Mouse (Mus musculus) midbrain, postnatal 0 days (tissue): ENCODE measurements around the gene Mroh2a. TPM values are rescaled to one million over a fixed set of nuclear protein-coding genes. Genes with fewer than 3 reads are reported as not detected.
"Not testable (repeated sequence)": the region's sequence is repeated elsewhere in the genome, so short reads cannot be mapped to it uniquely, and the experiment has no call there.

Experiments
- ATAC-seq: fragments of 200-750 bp; cut with Nextera tagmentation; 2 replicates; pipeline ENCODE4 v1.8.0; 2017; ENCODE audit warnings: moderate number of reproducible peaks, mild to moderate bottlenecking, moderate TSS enrichment, moderate library complexity; ENCODE audit not compliant: low FRiP score
- DNase-seq: peaks from one replicate; pipeline ENCODE4 v3.0.0-alpha.2; 2015; ENCODE audit warnings: low spot score
- H3K27ac ChIP-seq: fragments of 300-500 bp; sonication (generic); 2 replicates; pipeline ENCODE4 v1.5.1; 2014; ENCODE audit warnings: low read depth, mild to moderate bottlenecking, low read length, mixed read lengths
- H3K27me3 ChIP-seq: fragments of 300-500 bp; sonication (generic); 2 replicates; pipeline ENCODE4 v1.6.1; 2014; ENCODE audit warnings: low read length, control low read depth, mixed read lengths; ENCODE audit not compliant: insufficient read depth
- H3K36me3 ChIP-seq: fragments of 300-500 bp; sonication (generic); 2 replicates; pipeline ENCODE4 v1.6.1; 2014; ENCODE audit warnings: low read length, control low read depth, mixed read lengths; ENCODE audit not compliant: insufficient read depth
- H3K4me1 ChIP-seq: fragments of 300-500 bp; sonication (generic); 2 replicates; pipeline ENCODE4 v1.6.1; 2014; ENCODE audit warnings: mild to moderate bottlenecking, control low read depth, antibody characterized with exemption, low read length, mixed read lengths; ENCODE audit not compliant: insufficient read depth
- H3K4me2 ChIP-seq: fragments of 300-500 bp; sonication (generic); 2 replicates; pipeline ENCODE4 v1.6.1; 2014; ENCODE audit warnings: low read depth, mild to moderate bottlenecking, low read length, mixed read lengths; ENCODE audit not compliant: poor library complexity, severe bottlenecking
- H3K4me3 ChIP-seq: fragments of 300-500 bp; sonication (generic); 2 replicates; pipeline ENCODE4 v1.5.1; 2014; ENCODE audit warnings: low read depth, mild to moderate bottlenecking, low read length, moderate library complexity
- H3K9ac ChIP-seq: fragments of 300-500 bp; sonication (generic); replicated peaks from 2 replicates; pipeline ENCODE4 v1.6.1; 2014; ENCODE audit warnings: mild to moderate bottlenecking, low read length, moderate library complexity, mixed read lengths; ENCODE audit not compliant: poor library complexity, severe bottlenecking
- H3K9me3 ChIP-seq: fragments of 300-500 bp; sonication (generic); 2 replicates; pipeline ENCODE4 v1.6.1; 2016; ENCODE audit warnings: low read length, control low read depth
- CTCF ChIP-seq: IDR thresholded peaks from 2 replicates; pipeline ENCODE4 v1.5.1; 2016; ENCODE audit warnings: antibody characterized with exemption, mild to moderate bottlenecking
- WGBS: fragments of 180-500 bp; shearing (Covaris S2); extraction: QIAGEN DNeasy Blood & Tissue Kit; methylation state at CpG from one replicate; pipeline ENCODE4 v1.1.7; 2014; 5-methylcytosine and 5-hydroxymethylcytosine counted together
- polyA plus RNA-seq: library from polyadenylated mRNA; unstranded; fragments of >200 nt; fragmentation: Nextera tagmentation; extraction: Ambion mirVana; gene quantifications from 2 replicates; pipeline ENCODE4 v1.2.1, GENCODE M21; 2015
- total RNA-seq: library from RNA; depleted of rRNA; stranded (reverse); fragments of >200 nt; gene quantifications from 2 replicates; pipeline ENCODE4 v1.2.3, GENCODE M21; 2014

Mroh2a gene
- total and polyA plus RNA-seq, 2 experiments from 2014 or later = 0.56 TPM; not detected in 1

GRCm38 (mm10) chr1:88222216-88222615 lies 4.6 kb upstream of the Mroh2a start:
- no peak overlapping the region for H3K4me2 ChIP-seq
- H3K27ac ChIP-seq = no peak overlapping the region
- no peaks in the 10 kb centered on the region for H3K27me3 ChIP-seq
- ATAC-seq (no peak), DNase-seq (no peak)
- no peaks in the 10 kb centered on the region for H3K36me3 ChIP-seq
- no peaks in the 10 kb centered on the region for H3K4me1 ChIP-seq
- TF ChIP-seq CTCF = no peak
- H3K9ac ChIP-seq = no peak overlapping the region
- WGBS = 49% methylated on average over 2 of the region's 2 CpGs
- peaks cover 24% of the 10 kb centered on the region for H3K9me3 ChIP-seq
- H3K4me3 ChIP-seq = no peak overlapping the region

GRCm38 (mm10) chr1:88223011-88223515 lies 3.7 kb upstream of the Mroh2a start:
- DNase-seq, H3K4me2 ChIP-seq, H3K9ac ChIP-seq, ATAC-seq, H3K27ac ChIP-seq, H3K36me3 ChIP-seq, H3K4me1 ChIP-seq, H3K27me3 ChIP-seq, H3K4me3 ChIP-seq: not testable (repeated sequence)
- peaks cover 32% of the 10 kb centered on the region for H3K9me3 ChIP-seq

- H3K9ac ChIP-seq = no peak overlapping the region
- TF ChIP-seq CTCF = no peak
- ATAC-seq (no peak), DNase-seq (no peak)
- H3K4me3 ChIP-seq = no peak overlapping the region
- H3K4me2 ChIP-seq = no peak overlapping the region
- WGBS = 48% methylated on average over 1 of the region's 1 CpGs
- H3K9me3 ChIP-seq = peaks cover 38% of the 10 kb centered on the region
- no peaks in the 10 kb centered on the region for H3K4me1 ChIP-seq
- H3K36me3 ChIP-seq = no peaks in the 10 kb centered on the region
- no peaks in the 10 kb centered on the region for H3K27me3 ChIP-seq
- H3K27ac ChIP-seq = no peak overlapping the region
These were observed 3.2 kb upstream of the Mroh2a start for GRCm38 (mm10) chr1:88223591-88223990.

GRCm38 (mm10) chr1:88224029-88224776 lies 2.6 kb upstream of the Mroh2a start:
- peaks cover 44% of the 10 kb centered on the region for H3K9me3 ChIP-seq
- H3K27me3 ChIP-seq = no peaks in the 10 kb centered on the region
- no peaks in the 10 kb centered on the region for H3K4me1 ChIP-seq
- no peaks in the 10 kb centered on the region for H3K36me3 ChIP-seq
- no peak overlapping the region for H3K9ac ChIP-seq
- ATAC-seq (no peak), DNase-seq (no peak)
- no peak overlapping the region for H3K4me2 ChIP-seq
- no peak overlapping the region for H3K27ac ChIP-seq
- H3K4me3 ChIP-seq = no peak overlapping the region
- no peak for TF ChIP-seq CTCF
- WGBS = 65% methylated on average over 2 of the region's 2 CpGs

- H3K9me3 ChIP-seq = peaks cover 55% of the 10 kb centered on the region
- not testable (repeated sequence) for H3K4me3 ChIP-seq, DNase-seq, H3K4me2 ChIP-seq, H3K27ac ChIP-seq, ATAC-seq, H3K27me3 ChIP-seq, H3K9ac ChIP-seq, H3K4me1 ChIP-seq, H3K36me3 ChIP-seq
- WGBS = 38% methylated on average over 2 of the region's 2 CpGs
These were observed 1.5 kb upstream of the Mroh2a start for GRCm38 (mm10) chr1:88225301-88225700.

GRCm38 (mm10) chr1:88225741-88226140 lies 1.0 kb upstream of the Mroh2a start:
- Histone ChIP-seq H3K4me2 (no peak overlapping the region), H3K4me1 (no peaks in the 10 kb centered on the region), H3K9me3 (peaks cover 59% of the 10 kb centered on the region), H3K27ac (no peak overlapping the region), H3K4me3 (no peak overlapping the region), H3K36me3 (no peaks in the 10 kb centered on the region), H3K27me3 (no peaks in the 10 kb centered on the region), H3K9ac (no peak overlapping the region)
- TF ChIP-seq CTCF = no peak
- ATAC-seq (no peak), DNase-seq (no peak)
